Mouse (Mus musculus) small intestine, adult 2 months (tissue): ENCODE results near the gene Mum1. TPM values are rescaled to one million over a fixed set of nuclear protein-coding genes. Genes with fewer than 3 reads are reported as not detected.

Experiments used
- H3K27ac ChIP-seq: fragments of 200-500 bp; 2 replicates; pipeline ENCODE4 v1.5.1; 2012; ENCODE audit warnings: low read depth, low read length, control low read depth, inconsistent platforms; ENCODE audit not compliant: insufficient read depth
- H3K27me3 ChIP-seq: fragments of 200-500 bp; 2 replicates; pipeline ENCODE4 v1.6.1; 2012; ENCODE audit warnings: mild to moderate bottlenecking, moderate library complexity, low read length, inconsistent platforms; ENCODE audit not compliant: control insufficient read depth, insufficient read depth
- H3K36me3 ChIP-seq: fragments of 200-500 bp; 2 replicates; pipeline ENCODE4 v1.6.1; 2012; ENCODE audit warnings: mild to moderate bottlenecking, low read length, control low read depth, inconsistent platforms; ENCODE audit not compliant: control insufficient read depth, insufficient read depth
- H3K4me1 ChIP-seq: fragments of 200-500 bp; 2 replicates; pipeline ENCODE4 v1.6.1; 2012; ENCODE audit warnings: low read length, inconsistent platforms, mixed read lengths; ENCODE audit not compliant: control insufficient read depth, insufficient read depth, insufficient read length
- H3K4me3 ChIP-seq: fragments of 200-500 bp; 2 replicates; pipeline ENCODE4 v1.5.1; 2012; ENCODE audit warnings: low read depth, mild to moderate bottlenecking, control low read depth, inconsistent platforms, low read length, moderate library complexity
- CTCF ChIP-seq: fragments of 200-500 bp; IDR thresholded peaks from 2 replicates; pipeline ENCODE4 v1.5.1; 2012; ENCODE audit warnings: low read depth, mild to moderate bottlenecking, control low read depth, inconsistent platforms, low read length, moderate library complexity, mixed read lengths; ENCODE audit not compliant: insufficient replicate concordance, insufficient read length; ENCODE audit errors: extremely low read depth
- POLR2A ChIP-seq: fragments of 200-500 bp; IDR thresholded peaks from 2 replicates; pipeline ENCODE4 v1.6.1; 2012; ENCODE audit warnings: low read depth, mild to moderate bottlenecking, control low read depth, inconsistent platforms, low read length, moderate library complexity
- WGBS: fragments of 180-500 bp; shearing (Covaris S2); methylation state at CpG from one replicate; pipeline ENCODE4 v1.1.7; 2018; 5-methylcytosine and 5-hydroxymethylcytosine counted together
- polyA plus RNA-seq: library from polyadenylated mRNA; depleted of rRNA; stranded (reverse); fragments of >200 nt; gene quantifications from 2 replicates; pipeline ENCODE4 v1.2.3, GENCODE M21; 2012; rRNA removed

Mum1 gene
- polyA plus RNA-seq, 1 experiment = 23.7 TPM

DNA sequence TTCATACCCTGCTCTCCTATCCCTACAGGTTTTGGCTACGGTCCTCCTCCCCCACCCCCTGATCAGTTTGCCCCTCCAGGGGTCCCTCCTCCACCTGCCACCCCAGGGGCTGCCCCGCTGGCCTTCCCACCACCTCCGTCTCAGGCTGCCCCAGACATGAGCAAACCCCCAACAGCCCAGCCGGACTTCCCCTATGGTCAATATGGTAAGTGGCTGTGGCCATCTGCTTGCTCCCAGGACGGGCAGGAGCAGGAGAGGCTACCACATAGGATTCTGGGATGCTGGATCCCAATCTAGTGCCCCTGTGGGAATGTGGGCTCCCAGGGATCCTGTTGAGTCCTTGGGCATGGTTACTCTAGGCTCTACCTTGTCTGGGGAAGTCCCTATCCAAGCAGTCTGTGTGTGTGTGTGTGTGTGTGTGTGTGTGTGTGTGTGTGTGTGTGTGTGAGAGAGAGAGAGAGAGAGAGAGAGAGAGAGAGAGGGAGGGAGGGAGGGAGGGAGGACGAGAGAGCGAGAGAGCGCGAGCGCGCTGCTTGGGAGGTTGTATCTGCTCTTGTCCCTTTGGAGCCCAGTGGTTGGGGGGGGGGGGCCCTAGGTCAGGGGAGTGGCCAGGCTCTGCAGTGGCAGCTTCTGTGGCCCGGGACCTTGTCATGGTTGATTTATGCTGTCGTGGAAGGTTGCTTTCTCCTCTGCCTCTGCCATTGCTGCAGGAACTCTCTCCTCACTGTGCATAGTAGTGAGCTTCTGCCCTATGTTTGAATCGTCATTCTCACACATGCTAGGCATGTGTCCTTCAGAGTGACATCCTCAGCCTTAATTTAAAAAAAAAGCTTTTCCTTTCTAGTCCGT lies 59.2 kb downstream of the Mum1 start:
- Histone ChIP-seq H3K4me1 (peaks cover 16% of the 10 kb centered on the region), H3K36me3 (peaks cover 52% of the 10 kb centered on the region), H3K27ac (no peak overlapping the region), H3K4me3 (no peak overlapping the region), H3K27me3 (no peaks in the 10 kb centered on the region)
- WGBS = 87% methylated on average over 14 of the region's 15 CpGs
- TF ChIP-seq POLR2A = no peak
- TF ChIP-seq CTCF = no peak

DNA sequence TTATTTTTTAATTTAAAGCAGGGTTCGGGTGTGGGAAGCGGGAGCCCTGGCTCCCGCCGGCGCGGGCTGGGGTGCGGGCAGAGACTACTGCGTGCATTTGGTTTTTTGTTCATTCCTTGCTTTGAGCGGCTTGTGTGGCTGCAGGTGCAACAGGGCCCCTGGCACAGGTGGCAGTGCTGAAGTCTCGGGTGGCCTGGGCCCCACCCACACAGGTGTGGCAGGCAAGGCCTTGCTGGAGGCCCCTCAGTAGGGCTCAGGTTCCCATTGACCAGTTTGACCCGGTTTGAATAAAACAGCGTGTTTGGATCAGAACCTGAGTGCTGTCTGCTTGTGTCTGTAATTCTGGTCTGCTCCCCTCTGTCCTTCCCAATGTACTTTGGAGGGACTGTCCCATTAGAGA lies 61.9 kb downstream of the Mum1 start:
- Histone ChIP-seq H3K36me3 (peaks cover 47% of the 10 kb centered on the region), H3K27me3 (no peaks in the 10 kb centered on the region), H3K4me1 (peaks cover 3% of the 10 kb centered on the region), H3K4me3 (no peak overlapping the region), H3K27ac (no peak overlapping the region)
- 57% methylated on average over 12 of the region's 12 CpGs for WGBS
- TF ChIP-seq POLR2A (no peak), CTCF (no peak)

GRCm38 (mm10) chr10:80288657-80289056 lies 62.4 kb downstream of the Mum1 start:
- Histone ChIP-seq H3K27me3 (no peaks in the 10 kb centered on the region), H3K36me3 (peaks cover 45% of the 10 kb centered on the region), H3K4me1 (peaks cover 3% of the 10 kb centered on the region), H3K27ac (no peak overlapping the region), H3K4me3 (no peak overlapping the region)
- 56% methylated on average over 8 of the region's 8 CpGs for WGBS
- no peak for TF ChIP-seq POLR2A
- peak; percentile 22; the same call in 1 of the 2 replicates for TF ChIP-seq CTCF

DNA sequence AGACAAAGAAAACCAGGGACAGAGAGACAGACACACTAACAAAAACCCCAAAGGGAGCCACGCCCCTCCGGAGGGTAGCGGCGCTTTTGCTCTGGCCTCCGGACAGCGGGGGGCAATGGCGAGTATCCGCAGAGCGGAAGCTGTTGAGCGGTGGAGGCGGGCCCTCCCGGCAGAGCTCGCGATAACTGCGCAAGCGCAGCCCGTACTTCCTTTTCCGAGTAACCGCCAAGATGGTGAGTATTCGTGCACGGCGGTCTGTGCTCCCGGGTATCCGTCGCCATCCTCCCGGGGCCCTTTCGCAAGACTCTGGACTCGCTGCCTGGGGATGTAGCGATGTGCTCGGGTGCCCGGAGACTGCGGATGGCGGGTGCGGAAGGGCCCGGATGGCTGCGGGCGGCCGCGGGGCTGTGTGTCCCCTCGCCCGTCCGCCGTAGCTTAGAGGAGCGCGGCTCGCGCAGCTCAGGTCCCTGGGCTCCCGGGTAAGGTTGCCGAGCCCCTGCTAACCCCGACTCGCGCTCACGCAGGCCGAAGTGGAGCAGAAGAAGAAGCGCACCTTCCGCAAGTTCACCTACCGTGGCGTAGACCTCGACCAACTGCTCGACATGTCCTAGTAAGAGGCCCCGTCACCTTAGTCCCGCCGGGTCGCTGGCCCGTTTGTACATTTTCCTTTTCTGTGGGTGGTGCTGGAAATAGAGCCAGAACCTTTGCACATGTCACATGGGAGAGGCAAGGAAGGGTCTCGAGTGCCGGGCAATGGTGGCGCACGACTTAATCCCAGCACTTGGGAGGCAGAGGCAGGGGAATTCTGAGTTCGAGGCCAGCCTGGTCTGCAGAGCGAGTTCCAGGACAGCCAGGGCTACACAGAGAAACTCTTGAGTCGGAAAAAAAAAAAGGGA lies 66.3 kb downstream of the Mum1 start, which contains the start of gene Rps15:
Gene Rps15, plus strand, starts transcription at position 203 of the 896 bp plus-strand sequence.
- H3K36me3 ChIP-seq = peaks cover 21% of the 10 kb centered on the region
- peak within 1 kb of the TSS; percentile 77 for H3K4me3 ChIP-seq
- peaks cover 10% of the 10 kb centered on the region for H3K4me1 ChIP-seq
- H3K27me3 ChIP-seq = 0 out of 2 replicates have a peak, but pooled peaks cover under 1% of the 10 kb centered on the region
- TF ChIP-seq CTCF = peak; percentile 54; the same call in 1 of the 2 replicates
- peak; percentile 92 for TF ChIP-seq POLR2A
- H3K27ac ChIP-seq = peak within 1 kb of the TSS; percentile 4
- under 1% methylated on average over 64 of the region's 72 CpGs for WGBS

DNA sequence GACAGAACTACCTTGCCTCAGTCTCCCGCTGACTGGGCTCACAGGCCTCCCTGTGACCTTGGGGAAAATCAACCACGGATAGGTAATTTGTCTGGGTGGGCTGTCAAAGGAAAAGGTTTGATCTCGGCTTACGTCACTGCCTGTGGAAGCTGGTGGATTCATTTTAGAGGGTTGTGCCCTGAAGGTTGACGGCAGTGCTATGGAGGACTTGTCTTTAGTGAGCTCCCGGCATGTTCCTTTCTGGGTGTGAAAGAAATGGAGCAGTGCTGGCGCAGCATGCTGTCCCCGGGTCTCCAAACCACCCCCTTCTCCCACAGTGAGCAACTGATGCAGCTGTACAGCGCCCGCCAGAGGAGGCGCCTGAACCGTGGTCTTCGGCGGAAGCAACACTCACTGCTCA lies 67.1 kb downstream of the Mum1 start:
- Histone ChIP-seq H3K4me3 (peak overlapping the region; percentile 77), H3K27me3 (peaks cover 8% of the 10 kb centered on the region), H3K27ac (no peak overlapping the region), H3K4me1 (peaks cover 7% of the 10 kb centered on the region), H3K36me3 (peaks cover 16% of the 10 kb centered on the region)
- no peak for TF ChIP-seq CTCF
- TF ChIP-seq POLR2A = no peak
- WGBS = 10% methylated on average over 14 of the region's 14 CpGs

Other genes starting within 250 kb of the Mum1 start
- 225 and 441 TPM in 2 replicates for gene Tmem259, start 242.1 kb upstream of the Mum1 start, polyA plus RNA-seq
- 49.9 and 72.8 TPM in 2 replicates for gene Cnn2, start 237.8 kb upstream of the Mum1 start, polyA plus RNA-seq
- gene Abca7, start 229.9 kb upstream of the Mum1 start, polyA plus RNA-seq = 18.1 and 33.4 TPM in 2 replicates
- 23.2 and 36.8 TPM in 2 replicates for gene Arhgap45, start 209.8 kb upstream of the Mum1 start, polyA plus RNA-seq
- 140 and 186 TPM in 2 replicates for gene Polr2e, start 186.6 kb upstream of the Mum1 start, polyA plus RNA-seq
- gene Gpx4, start 179.3 kb upstream of the Mum1 start, polyA plus RNA-seq = 388 and 646 TPM in 2 replicates
- 61.2 and 126 TPM in 2 replicates for gene Sbno2, start 120.9 kb upstream of the Mum1 start, polyA plus RNA-seq
- gene Stk11, start 110.6 kb upstream of the Mum1 start, polyA plus RNA-seq = 77.5 and 124 TPM in 2 replicates
- gene Atp5d, start 87.8 kb upstream of the Mum1 start, polyA plus RNA-seq = 2,309 and 4,813 TPM in 2 replicates
- gene Cbarp, start 85.6 kb upstream of the Mum1 start, polyA plus RNA-seq = 3.7 and 6.6 TPM in 2 replicates
- gene Midn, start 78.2 kb upstream of the Mum1 start, polyA plus RNA-seq = 151 and 372 TPM in 2 replicates
- 18.5 and 48.0 TPM in 2 replicates for gene Cirbp, start 60.4 kb upstream of the Mum1 start, polyA plus RNA-seq
- 6.8 and 9.0 TPM in 2 replicates for gene 1600002K03Rik, start 53.5 kb upstream of the Mum1 start, polyA plus RNA-seq
- gene Efna2, start 47.0 kb upstream of the Mum1 start, polyA plus RNA-seq = 1.5 and 1.8 TPM in 2 replicates
- 800 and 1,176 TPM in 2 replicates for gene Ndufs7, start 22.7 kb downstream of the Mum1 start, polyA plus RNA-seq
- 13.1 and 55.2 TPM in 2 replicates for gene Gamt, start 34.6 kb downstream of the Mum1 start, polyA plus RNA-seq
- 46.6 and 89.3 TPM in 2 replicates for gene Dazap1, start 35.1 kb downstream of the Mum1 start, polyA plus RNA-seq
- gene Rps15, start 66.0 kb downstream of the Mum1 start, polyA plus RNA-seq = 741 and 887 TPM in 2 replicates
- 0.65 and 0.96 TPM in 2 replicates for gene Apc2, start 69.5 kb downstream of the Mum1 start, polyA plus RNA-seq
- 47.4 and 74.1 TPM in 2 replicates for gene 2310011J03Rik, start 94.1 kb downstream of the Mum1 start, polyA plus RNA-seq
- gene Pcsk4, start 103.1 kb downstream of the Mum1 start, polyA plus RNA-seq = 18.0 and 27.0 TPM in 2 replicates
- gene Reep6, start 103.5 kb downstream of the Mum1 start, polyA plus RNA-seq = 186 and 287 TPM in 2 replicates
- gene Adamtsl5, start 122.0 kb downstream of the Mum1 start, polyA plus RNA-seq = 74.2 and 136 TPM in 2 replicates
- 0.75 and 5.9 TPM in 2 replicates for gene Plk5, start 130.0 kb downstream of the Mum1 start, polyA plus RNA-seq
- 10.3 and 20.6 TPM in 2 replicates for gene Mex3d, start 161.2 kb downstream of the Mum1 start, polyA plus RNA-seq
- gene Mbd3, start 173.1 kb downstream of the Mum1 start, polyA plus RNA-seq = 55.1 and 85.7 TPM in 2 replicates
- 2,051 and 2,588 TPM in 2 replicates for gene Uqcr11, start 180.4 kb downstream of the Mum1 start, polyA plus RNA-seq
- 45.6 and 101 TPM in 2 replicates for gene Tcf3, start 207.2 kb downstream of the Mum1 start, polyA plus RNA-seq